Mouse (Mus musculus): ENCODE data around the gene Nrsn1.

DNA sequence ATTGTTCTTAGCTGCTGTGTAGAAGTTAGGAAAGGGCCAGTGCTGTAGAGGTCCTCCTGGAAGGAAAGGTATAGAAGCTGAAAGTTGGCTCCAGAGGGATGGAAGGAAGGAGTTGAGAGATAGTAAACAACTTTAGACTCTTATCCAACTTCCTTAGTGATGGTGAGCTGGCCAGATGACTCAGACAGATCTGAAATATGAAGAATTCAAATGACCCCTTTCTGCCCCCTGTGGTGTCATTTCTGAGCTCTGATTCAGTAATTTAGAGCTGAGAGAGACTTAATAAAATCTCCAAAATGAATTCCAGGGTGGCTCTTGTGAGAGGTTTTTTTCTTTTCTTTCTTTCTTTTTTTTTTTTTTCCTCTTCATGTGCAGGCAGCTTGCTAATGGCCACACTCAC, 39.8 kb upstream of the Nrsn1 start:
- TF ChIP-seq EP300 (optimal IDR thresholded peaks at IDR 0.05) (no peak), CTCF (IDR thresholded peaks at IDR 0.05; ENCODE audit: low read depth) (no peak)
